Mouse (Mus musculus) erythroblast, embryonic 14.5 days (primary cell): ENCODE measurements around the gene Amotl1.

Source experiments
- GATA1 ChIP-seq: IDR thresholded peaks from 2 replicates; pipeline ENCODE4 v1.6.1; 2012; ENCODE audit warnings: low read length, inconsistent platforms, mixed read lengths
- TAL1 ChIP-seq: IDR thresholded peaks from 3 replicates; pipeline ENCODE4 v1.6.1; 2012; ENCODE audit warnings: low read length, inconsistent platforms, mixed read lengths

DNA sequence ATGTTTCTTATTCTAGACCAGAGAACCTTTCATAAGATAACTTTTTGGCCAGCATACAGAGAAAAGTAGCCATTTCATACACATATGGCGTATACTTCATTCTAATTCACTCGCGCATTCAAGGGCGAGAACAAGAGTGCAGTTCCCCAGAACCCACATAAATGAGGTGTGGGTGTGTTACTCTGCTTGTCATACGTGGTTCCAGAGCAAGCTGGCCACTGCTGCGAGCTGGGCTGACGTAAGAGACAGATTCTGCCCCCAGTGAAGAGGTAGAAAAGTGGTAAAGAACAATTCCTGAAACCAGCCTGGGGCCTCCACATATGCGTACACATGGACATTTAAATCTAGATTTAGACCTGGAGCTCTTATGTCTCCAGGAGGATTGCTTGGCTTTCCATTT is 29.6 kb upstream of the Amotl1 start:
- no peak for TF ChIP-seq GATA1
- no peak for TF ChIP-seq TAL1
